Mouse (Mus musculus) heart, adult 2 months (tissue): ENCODE measurements around the gene Npas4. TPM values are rescaled to one million over a fixed set of nuclear protein-coding genes. Genes with fewer than 3 reads are reported as not detected.
A peak's percentile ranks its signal among the peaks of the same experiment; 100 is the strongest.

Experiments
- DNase-seq, 2 experiments: peaks; one replicate each; pipeline ENCODE4 v3.0.0; 2021
- H3K27ac ChIP-seq: fragments of 200-600 bp; 2 replicates; pipeline ENCODE4 v1.8.1; 2022
- H3K27me3 ChIP-seq: fragments of 200-500 bp; 2 replicates; pipeline ENCODE4 v1.6.1; 2012; ENCODE audit warnings: mild to moderate bottlenecking, low read length, inconsistent platforms, mixed read lengths; ENCODE audit not compliant: control insufficient read depth, insufficient read depth
- H3K36me3 ChIP-seq: fragments of 200-500 bp; 2 replicates; pipeline ENCODE4 v1.6.1; 2012; ENCODE audit warnings: low read length, inconsistent platforms; ENCODE audit not compliant: control insufficient read depth, insufficient read depth
- H3K4me1 ChIP-seq: fragments of 200-500 bp; 2 replicates; pipeline ENCODE4 v1.6.1; 2011; ENCODE audit warnings: low read length; ENCODE audit not compliant: control insufficient read depth, insufficient read depth
- H3K4me3 ChIP-seq: fragments of 200-600 bp; 2 replicates; pipeline ENCODE4 v1.8.1; 2022
- H3K79me2 ChIP-seq: fragments of 200-500 bp; replicated peaks from 2 replicates; pipeline ENCODE4 v1.6.1; 2012; ENCODE audit warnings: mild to moderate bottlenecking, inconsistent platforms, low read length, moderate library complexity, mixed read lengths; ENCODE audit not compliant: control insufficient read depth, insufficient read depth
- H3K9ac ChIP-seq: fragments of 200-500 bp; 2 replicates; pipeline ENCODE4 v1.6.1; 2012; ENCODE audit warnings: low read depth, mild to moderate bottlenecking, control low read depth, inconsistent platforms, low read length, mixed read lengths
- CTCF ChIP-seq: fragments of 200-600 bp; IDR thresholded peaks from 2 replicates; pipeline ENCODE4 v1.8.1; 2022; ENCODE audit warnings: antibody characterized with exemption, mild to moderate bottlenecking, moderate library complexity
- EP300 ChIP-seq: fragments of 200-500 bp; IDR thresholded peaks from 2 replicates; pipeline ENCODE4 v1.6.1; 2011; ENCODE audit warnings: low read depth, low read length, control low read depth; ENCODE audit not compliant: insufficient read depth
- POLR2A ChIP-seq: fragments of 200-500 bp; IDR thresholded peaks from 2 replicates; pipeline ENCODE4 v1.6.1; 2011; ENCODE audit warnings: mild to moderate bottlenecking, low read depth, low read length, control low read depth; ENCODE audit not compliant: insufficient read depth
- WGBS: fragments of 180-500 bp; shearing (Covaris S2); methylation state at CpG from one replicate; pipeline ENCODE4 v1.1.7; 2018; 5-methylcytosine and 5-hydroxymethylcytosine counted together
- intact Hi-C: fragments of 180-260 bp; cut with DNase I; formaldehyde crosslinking; loops from one replicate; pipeline ENCODE4 v1.15.1; 2025
- polyA plus RNA-seq: library from polyadenylated mRNA; depleted of rRNA; stranded (reverse); fragments of >200 nt; gene quantifications from 2 replicates; pipeline ENCODE4 v1.2.3, GENCODE M21; 2012; rRNA removed
- total RNA-seq, 2 experiments: library from RNA; stranded (reverse); gene quantifications; 2 replicates each; pipeline ENCODE4 v1.2.3; 2021

Gene Npas4
- total and polyA plus RNA-seq, 3 experiments: 0.62 TPM; not detected in 2

DNA sequence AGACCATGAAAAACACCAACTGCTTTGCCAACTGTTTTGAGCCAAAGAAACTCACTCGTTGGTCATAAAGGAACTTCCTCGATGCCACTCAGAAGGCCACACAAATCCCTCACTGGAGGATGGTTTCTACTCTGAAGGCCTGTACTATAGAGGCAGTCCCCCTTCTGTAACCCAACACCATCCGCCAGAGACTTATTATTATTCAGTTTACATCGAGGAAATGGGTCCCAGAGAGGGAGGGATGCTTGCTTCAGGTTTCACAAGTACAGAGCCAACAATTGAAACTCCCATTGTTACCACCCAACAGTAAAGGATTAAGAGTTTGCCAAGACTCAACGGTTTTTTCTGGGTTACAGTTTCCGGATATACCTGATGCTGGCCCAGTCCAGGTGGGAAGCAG lies 44.6 kb downstream of the Npas4 start:
- Histone ChIP-seq H3K79me2 (no peaks in the 10 kb centered on the region), H3K27me3 (no peaks in the 10 kb centered on the region; the same call in 1 of the 2 replicates), H3K9ac (no peak overlapping the region), H3K27ac (no peak overlapping the region), H3K4me3 (no peak overlapping the region), H3K4me1 (no peaks in the 10 kb centered on the region), H3K36me3 (no peaks in the 10 kb centered on the region)
- intact Hi-C loops: no loop called here
- 52% methylated on average over 6 of the region's 6 CpGs for WGBS
- TF ChIP-seq EP300 (no peak), CTCF (no peak), POLR2A (no peak)
- DNase-seq: no peak

DNA sequence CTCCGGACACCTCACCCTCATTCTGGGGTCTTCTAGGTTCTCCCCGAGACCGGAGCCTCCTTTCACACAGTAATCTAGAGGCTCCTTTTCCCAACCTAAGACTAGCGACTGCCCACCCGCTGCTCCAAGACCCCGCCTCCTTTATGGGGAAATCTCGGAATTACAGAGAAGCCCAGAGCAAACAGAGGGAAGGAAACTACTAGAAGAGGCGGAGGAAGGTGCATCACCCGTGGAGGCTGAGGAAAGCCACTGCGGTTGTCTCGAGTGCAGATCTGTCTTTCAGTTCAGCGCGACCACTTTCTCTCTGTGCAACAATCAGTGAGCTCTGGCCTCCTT lies 46.9 kb downstream of the Npas4 start:
- Histone ChIP-seq H3K4me1 (no peaks in the 10 kb centered on the region), H3K79me2 (no peaks in the 10 kb centered on the region), H3K27ac (no peak overlapping the region), H3K27me3 (no peaks in the 10 kb centered on the region; the same call in 1 of the 2 replicates), H3K36me3 (no peaks in the 10 kb centered on the region), H3K4me3 (peak overlapping the region; percentile 54), H3K9ac (0 out of 2 replicates have a peak overlapping the region, but pooled peaks have one; percentile 19)
- intact Hi-C loops: no loop called here
- TF ChIP-seq EP300: no peak
- TF ChIP-seq POLR2A: no peak
- DNase-seq: no peak
- 7% methylated on average over 13 of the region's 13 CpGs for WGBS

- H3K36me3 ChIP-seq: no peaks in the 10 kb centered on the region
- H3K4me1 ChIP-seq: no peaks in the 10 kb centered on the region
- 1% methylated on average over 49 of the region's 55 CpGs for WGBS
- H3K79me2 ChIP-seq: no peaks in the 10 kb centered on the region
- H3K4me3 ChIP-seq: peak within 1 kb of the TSS; percentile 54
- TF ChIP-seq CTCF (no peak), POLR2A (no peak), EP300 (no peak)
- intact Hi-C loops: no loop called here
- H3K27ac ChIP-seq: no peak within 1 kb of the TSS; the same call in 1 of the 2 replicates
- H3K27me3 ChIP-seq: no peaks in the 10 kb centered on the region; the same call in 1 of the 2 replicates
- H3K9ac ChIP-seq: peak within 1 kb of the TSS; percentile 79
- DNase-seq: peak; percentile 84 to 85
Measured at GRCm38 (mm10) chr19:4942551-4943252, 47.4 kb downstream of the Npas4 start, which contains the start of gene Peli3. Peli3 (minus strand) TSS chr19:4943127.

DNA sequence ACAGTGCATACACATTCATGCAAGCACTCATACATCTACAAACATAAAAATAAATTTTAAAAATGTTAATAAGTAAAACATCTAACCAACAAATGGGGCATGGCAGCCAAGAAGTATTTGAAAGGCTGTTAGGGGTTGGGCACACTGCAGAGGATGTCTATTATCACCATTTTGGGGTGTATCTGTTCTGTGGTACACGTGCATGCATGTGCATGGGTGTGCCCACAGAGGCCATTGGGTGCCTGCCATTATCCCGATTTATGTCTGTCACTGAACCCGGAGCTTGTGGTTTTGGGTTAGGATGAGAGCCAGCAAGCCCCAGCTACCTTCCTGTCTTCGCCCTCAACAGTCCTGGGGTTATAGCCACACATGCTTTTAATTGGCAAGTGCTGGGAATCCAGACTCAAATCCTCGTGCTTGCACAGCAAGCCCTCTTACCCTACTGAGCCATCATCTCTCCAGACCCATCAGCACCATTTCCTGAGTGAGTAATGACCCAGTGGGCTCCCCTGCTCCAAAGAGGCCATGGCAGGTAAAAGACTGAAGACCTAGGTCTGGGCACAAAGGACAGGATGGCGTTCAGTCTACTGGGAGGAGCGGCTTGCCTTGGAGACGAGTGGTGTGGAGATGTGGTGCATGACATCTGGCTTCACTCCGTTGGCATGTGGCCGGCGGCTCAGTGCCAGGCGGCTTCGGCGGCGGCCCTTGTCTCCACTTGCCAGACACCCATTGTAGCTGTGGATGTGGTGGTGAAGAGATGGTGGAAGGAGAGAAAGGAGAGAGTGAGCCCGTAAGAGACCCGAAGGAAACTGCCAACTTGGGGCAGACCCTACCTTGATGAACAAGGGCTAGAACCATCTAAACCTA lies 52.4 kb downstream of the Npas4 start:
- WGBS: 80% methylated on average over 17 of the region's 17 CpGs
- no peak overlapping the region for H3K9ac ChIP-seq
- DNase-seq: no peak
- no peak overlapping the region for H3K4me3 ChIP-seq
- H3K27me3 ChIP-seq: no peaks in the 10 kb centered on the region; the same call in 1 of the 2 replicates
- intact Hi-C loops: no loop called here
- TF ChIP-seq POLR2A (no peak), EP300 (no peak), CTCF (no peak)
- H3K36me3 ChIP-seq: no peaks in the 10 kb centered on the region
- no peaks in the 10 kb centered on the region for H3K79me2 ChIP-seq
- H3K27ac ChIP-seq: no peak overlapping the region
- no peaks in the 10 kb centered on the region for H3K4me1 ChIP-seq

- no peaks in the 10 kb centered on the region; the same call in 1 of the 2 replicates for H3K27me3 ChIP-seq
- H3K4me3 ChIP-seq: no peak overlapping the region
- H3K27ac ChIP-seq: no peak overlapping the region
- TF ChIP-seq POLR2A: no peak
- TF ChIP-seq EP300: no peak
- no peak for TF ChIP-seq CTCF
- intact Hi-C loops: no loop called here
- 77% methylated on average over 2 of the region's 2 CpGs for WGBS
- no peaks in the 10 kb centered on the region for H3K4me1 ChIP-seq
- no peak for DNase-seq
- no peaks in the 10 kb centered on the region for H3K79me2 ChIP-seq
- H3K36me3 ChIP-seq: no peaks in the 10 kb centered on the region
- H3K9ac ChIP-seq: no peak overlapping the region
Measured at GRCm38 (mm10) chr19:4936896-4937295, 53.2 kb downstream of the Npas4 start.

Other genes starting within 250 kb of the Npas4 start
- 1 to 10 TPM; 6.3 to 6.5 TPM for gene Rbm4b, start 233.8 kb downstream of the Npas4 start, total RNA-seq
- gene Rbm4b, start 233.8 kb downstream of the Npas4 start, polyA plus RNA-seq: 5.1 and 6.9 TPM in 2 replicates
- 10 to 100 TPM; 39.4 to 46.3 TPM for gene Rbm4, start 196.4 kb downstream of the Npas4 start, total RNA-seq
- 39.2 and 63.1 TPM in 2 replicates for gene Rbm4, start 196.4 kb downstream of the Npas4 start, polyA plus RNA-seq
- 10 to 100 TPM in 1 of 2 experiments, 1 to 10 TPM in 1; 8.0 to 16.9 TPM for gene Gm21992, start 178.7 kb downstream of the Npas4 start, total RNA-seq
- gene Gm21992, start 178.7 kb downstream of the Npas4 start, polyA plus RNA-seq: 9.3 and 18.4 TPM in 2 replicates
- gene Rbm14, start 178.7 kb downstream of the Npas4 start, total RNA-seq: 10 to 100 TPM; 19.5 to 25.4 TPM
- gene Rbm14, start 178.7 kb downstream of the Npas4 start, polyA plus RNA-seq: 16.2 and 17.2 TPM in 2 replicates
- gene Ccs, start 151.0 kb downstream of the Npas4 start, total RNA-seq: 10 to 100 TPM; 23.1 to 28.5 TPM
- 26.3 and 27.3 TPM in 2 replicates for gene Ccs, start 151.0 kb downstream of the Npas4 start, polyA plus RNA-seq
- gene Ccdc87, start 150.9 kb downstream of the Npas4 start, total RNA-seq: not detected
- 0.16 TPM in 1 of 2 replicates, not detected in the other for gene Ccdc87, start 150.9 kb downstream of the Npas4 start, polyA plus RNA-seq
- 10 to 100 TPM; 66.6 to 80.6 TPM for gene Ctsf, start 135.2 kb downstream of the Npas4 start, total RNA-seq
- gene Ctsf, start 135.2 kb downstream of the Npas4 start, polyA plus RNA-seq: 80.8 and 80.9 TPM in 2 replicates
- gene Actn3, start 112.4 kb downstream of the Npas4 start, total RNA-seq: under 1 TPM; 0.39 TPM
- gene Actn3, start 112.4 kb downstream of the Npas4 start, polyA plus RNA-seq: 0.57 and 0.76 TPM in 2 replicates
- 1 to 10 TPM; 2.3 to 3.0 TPM for gene Zdhhc24, start 111.6 kb downstream of the Npas4 start, total RNA-seq
- 7.8 and 7.9 TPM in 2 replicates for gene Zdhhc24, start 111.6 kb downstream of the Npas4 start, polyA plus RNA-seq
- 1 to 10 TPM; 3.5 to 4.5 TPM for gene Bbs1, start 83.7 kb downstream of the Npas4 start, total RNA-seq
- 2.3 and 3.9 TPM in 2 replicates for gene Bbs1, start 83.7 kb downstream of the Npas4 start, polyA plus RNA-seq
- gene Dpp3, start 62.0 kb downstream of the Npas4 start, total RNA-seq: 10 to 100 TPM; 12.7 to 16.3 TPM
- 36.1 and 41.0 TPM in 2 replicates for gene Dpp3, start 62.0 kb downstream of the Npas4 start, polyA plus RNA-seq
- 1 to 10 TPM; 2.4 to 2.5 TPM for gene Peli3, start 47.2 kb downstream of the Npas4 start, total RNA-seq
- 1.9 and 2.5 TPM in 2 replicates for gene Peli3, start 47.2 kb downstream of the Npas4 start, polyA plus RNA-seq
- 10 to 100 TPM; 61.0 to 67.4 TPM for gene Mrpl11, start 28.2 kb downstream of the Npas4 start, total RNA-seq
- gene Mrpl11, start 28.2 kb downstream of the Npas4 start, polyA plus RNA-seq: 45.2 and 48.5 TPM in 2 replicates
- 10 to 100 TPM; 10.8 to 11.4 TPM for gene Slc29a2, start 33.5 kb upstream of the Npas4 start, total RNA-seq
- 35.7 and 42.8 TPM in 2 replicates for gene Slc29a2, start 33.5 kb upstream of the Npas4 start, polyA plus RNA-seq
- 10 to 100 TPM; 43.2 to 43.8 TPM for gene B4gat1, start 48.5 kb upstream of the Npas4 start, total RNA-seq
- 43.2 and 48.8 TPM in 2 replicates for gene B4gat1, start 48.5 kb upstream of the Npas4 start, polyA plus RNA-seq
- 1 to 10 TPM; 1.3 to 2.3 TPM for gene AC124502.3, start 48.6 kb upstream of the Npas4 start, total RNA-seq
- gene AC124502.3, start 48.6 kb upstream of the Npas4 start, polyA plus RNA-seq: 0.08 and 0.15 TPM in 2 replicates
- gene Brms1, start 51.0 kb upstream of the Npas4 start, total RNA-seq: 10 to 100 TPM; 14.3 to 16.9 TPM
- 17.0 and 18.1 TPM in 2 replicates for gene Brms1, start 51.0 kb upstream of the Npas4 start, polyA plus RNA-seq
- 1 to 10 TPM; 1.2 to 1.8 TPM for gene Rin1, start 60.2 kb upstream of the Npas4 start, total RNA-seq
- gene Rin1, start 60.2 kb upstream of the Npas4 start, polyA plus RNA-seq: 2.1 and 3.0 TPM in 2 replicates
- gene Cd248, start 77.8 kb upstream of the Npas4 start, total RNA-seq: 10 to 100 TPM in 1 of 2 experiments, 1 to 10 TPM in 1; 9.3 to 12.2 TPM
- gene Cd248, start 77.8 kb upstream of the Npas4 start, polyA plus RNA-seq: 18.1 and 20.0 TPM in 2 replicates
- 1 to 10 TPM; 2.6 to 2.8 TPM for gene Tmem151a, start 95.2 kb upstream of the Npas4 start, total RNA-seq
- gene Tmem151a, start 95.2 kb upstream of the Npas4 start, polyA plus RNA-seq: 1.9 and 3.3 TPM in 2 replicates
- gene Yif1a, start 98.2 kb upstream of the Npas4 start, total RNA-seq: 100 to 1,000 TPM in 1 of 2 experiments, 10 to 100 TPM in 1; 90.8 to 108 TPM
- 242 and 247 TPM in 2 replicates for gene Yif1a, start 98.2 kb upstream of the Npas4 start, polyA plus RNA-seq
- gene Cnih2, start 108.2 kb upstream of the Npas4 start, total RNA-seq: not detected
- gene Cnih2, start 108.2 kb upstream of the Npas4 start, polyA plus RNA-seq: 0.53 and 0.70 TPM in 2 replicates
- gene Rab1b, start 116.8 kb upstream of the Npas4 start, total RNA-seq: 100 to 1,000 TPM; 173 to 195 TPM
- gene Rab1b, start 116.8 kb upstream of the Npas4 start, polyA plus RNA-seq: 221 and 231 TPM in 2 replicates
- 10 to 100 TPM; 49.0 to 50.6 TPM for gene Klc2, start 128.2 kb upstream of the Npas4 start, total RNA-seq
- gene Klc2, start 128.2 kb upstream of the Npas4 start, polyA plus RNA-seq: 56.7 and 57.4 TPM in 2 replicates